Mouse (Mus musculus) frontal cortex, adult (tissue): ENCODE measurements around the gene Mrpl45.
"Not testable (repeated sequence)": the region's sequence is repeated elsewhere in the genome, so short reads cannot be mapped to it uniquely, and the experiment has no call there.

ENCODE experiments used
- ATAC-seq: cut with Nextera tagmentation; 2 replicates; pipeline ENCODE4 v1.9.2; 2017; ENCODE audit warnings: mild to moderate bottlenecking, moderate library complexity, mixed read lengths; ENCODE audit not compliant: low TSS enrichment

Mrpl45 gene

DNA sequence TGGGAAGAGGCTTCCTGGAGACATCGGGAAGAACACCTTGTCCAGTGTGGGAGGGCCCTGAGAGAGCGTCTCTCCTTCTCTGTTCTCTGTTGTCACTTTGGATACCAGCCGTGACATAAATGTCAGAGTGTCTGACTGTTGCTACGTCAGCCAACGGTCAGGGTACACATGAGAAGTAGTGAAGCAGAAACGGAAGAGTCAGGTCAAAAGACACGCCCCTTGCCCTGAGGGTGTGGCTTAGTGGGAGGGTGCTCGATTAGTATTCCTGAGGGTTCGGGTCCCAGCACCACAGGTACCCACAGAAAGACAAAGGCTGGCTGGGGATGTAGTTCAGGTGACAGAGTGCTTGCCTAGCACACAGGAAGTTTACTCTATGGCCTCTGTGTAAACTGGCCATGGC is 17.5 kb downstream of the Mrpl45 start:
- no peak for ATAC-seq

DNA sequence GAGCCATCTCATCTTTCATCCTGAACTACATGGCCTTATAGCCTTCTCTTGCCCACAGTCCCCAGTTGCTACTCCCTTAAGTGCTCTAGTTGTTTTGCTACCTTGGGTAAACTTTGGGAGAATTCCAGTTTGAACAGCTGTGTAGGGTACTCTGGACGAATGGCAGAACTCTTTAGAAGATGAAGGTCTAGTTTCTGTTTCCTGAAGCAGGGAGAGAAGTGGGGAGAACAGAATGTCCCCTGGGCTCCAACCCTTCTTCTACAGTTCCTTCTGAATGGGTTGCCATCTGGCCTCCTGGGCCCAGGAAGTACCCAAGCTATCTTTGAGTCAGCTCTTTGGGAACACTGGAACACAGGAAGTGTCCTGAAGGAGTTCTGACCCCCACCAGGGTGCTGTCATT is 18.4 kb downstream of the Mrpl45 start:
- ATAC-seq: no peak

DNA sequence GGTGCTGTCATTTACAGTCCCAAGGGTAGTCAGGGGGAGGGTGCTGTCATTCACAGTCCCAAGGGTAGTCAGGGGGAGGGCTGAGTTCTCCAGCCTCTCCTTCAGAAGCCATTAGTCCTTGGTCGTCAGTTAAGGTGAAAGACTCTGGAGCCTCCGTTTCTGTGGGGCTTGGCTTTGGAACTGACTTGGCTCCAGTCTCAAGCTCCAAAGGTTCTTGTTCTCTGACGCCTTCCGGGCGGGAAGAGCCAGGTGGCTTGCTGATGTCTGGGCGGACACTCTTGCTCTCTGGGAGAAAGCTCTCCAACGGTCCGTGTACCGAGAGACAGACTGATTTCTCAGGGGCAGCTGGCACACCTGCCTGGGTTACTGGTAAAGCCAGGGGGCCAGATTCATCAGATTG is 18.9 kb downstream of the Mrpl45 start:
- ATAC-seq: no peak

DNA sequence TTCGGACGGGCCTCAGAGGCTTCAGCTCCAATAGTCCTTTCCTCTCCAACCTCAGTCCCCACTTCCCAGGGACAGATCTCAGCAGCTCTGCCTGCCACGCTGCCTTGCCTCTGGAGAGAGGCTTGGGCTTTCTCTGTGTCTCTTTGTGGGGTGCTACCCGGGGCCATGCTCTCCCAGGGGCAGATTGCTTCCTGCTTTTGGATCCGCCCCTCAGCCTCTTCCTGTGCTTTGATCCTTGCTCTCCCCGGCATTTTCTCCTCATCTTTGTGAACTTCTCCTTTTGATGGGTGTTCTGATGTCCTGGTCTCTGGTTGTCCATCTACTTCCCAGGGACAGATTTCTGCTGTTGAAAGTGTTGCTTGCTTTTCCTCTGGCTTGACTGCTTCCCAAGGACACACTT is 20.7 kb downstream of the Mrpl45 start:
- no peak for ATAC-seq

DNA sequence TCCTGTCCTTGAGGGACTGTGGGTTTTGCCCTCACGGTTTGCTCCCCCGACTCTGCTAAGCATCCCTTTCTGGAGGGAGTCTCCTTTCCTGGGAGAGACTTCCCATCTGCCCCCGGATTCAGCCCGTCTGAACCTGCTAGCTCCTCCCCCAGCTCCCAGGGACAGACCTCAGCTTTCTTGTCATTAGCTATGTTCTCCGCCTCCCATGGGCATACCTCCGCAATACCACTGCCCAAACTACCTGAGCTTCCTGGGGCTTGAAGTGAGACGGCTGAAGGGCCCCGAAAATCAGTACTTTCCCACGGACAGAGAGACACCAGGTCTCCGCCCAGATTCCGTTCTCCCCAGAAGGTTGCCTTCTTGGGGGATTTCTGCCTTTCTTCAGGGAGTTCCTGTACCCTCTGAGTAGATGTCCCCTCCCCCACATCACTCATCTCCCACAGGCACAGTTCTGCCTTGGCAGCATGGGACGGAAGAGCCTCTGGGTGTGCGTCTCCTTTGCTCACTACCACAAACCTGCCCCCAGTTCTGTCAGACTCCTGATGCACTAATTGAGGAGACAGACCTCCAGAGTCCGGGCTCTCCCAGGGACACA is 21.3 kb downstream of the Mrpl45 start:
- ATAC-seq: no peak

DNA sequence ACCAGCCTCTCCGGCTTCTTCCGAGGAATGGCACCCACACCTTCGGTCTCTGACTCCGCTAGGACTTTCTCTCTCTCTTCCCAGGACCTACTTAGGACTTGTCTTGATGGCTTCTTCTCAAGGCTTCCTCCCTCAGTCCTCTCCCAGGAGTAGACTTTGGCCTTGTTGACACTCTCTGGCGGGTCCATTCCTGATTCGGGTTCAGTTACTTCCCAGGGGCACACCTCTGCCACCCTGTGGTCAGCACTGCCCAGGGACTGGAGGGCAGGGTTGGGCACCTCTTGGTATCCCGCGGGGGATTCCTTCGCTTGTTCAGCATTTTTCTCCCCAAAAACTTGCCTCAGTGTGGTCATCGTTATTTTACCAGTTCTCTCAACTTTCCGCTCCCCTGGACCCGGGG is 21.8 kb downstream of the Mrpl45 start:
- no peak for ATAC-seq

DNA sequence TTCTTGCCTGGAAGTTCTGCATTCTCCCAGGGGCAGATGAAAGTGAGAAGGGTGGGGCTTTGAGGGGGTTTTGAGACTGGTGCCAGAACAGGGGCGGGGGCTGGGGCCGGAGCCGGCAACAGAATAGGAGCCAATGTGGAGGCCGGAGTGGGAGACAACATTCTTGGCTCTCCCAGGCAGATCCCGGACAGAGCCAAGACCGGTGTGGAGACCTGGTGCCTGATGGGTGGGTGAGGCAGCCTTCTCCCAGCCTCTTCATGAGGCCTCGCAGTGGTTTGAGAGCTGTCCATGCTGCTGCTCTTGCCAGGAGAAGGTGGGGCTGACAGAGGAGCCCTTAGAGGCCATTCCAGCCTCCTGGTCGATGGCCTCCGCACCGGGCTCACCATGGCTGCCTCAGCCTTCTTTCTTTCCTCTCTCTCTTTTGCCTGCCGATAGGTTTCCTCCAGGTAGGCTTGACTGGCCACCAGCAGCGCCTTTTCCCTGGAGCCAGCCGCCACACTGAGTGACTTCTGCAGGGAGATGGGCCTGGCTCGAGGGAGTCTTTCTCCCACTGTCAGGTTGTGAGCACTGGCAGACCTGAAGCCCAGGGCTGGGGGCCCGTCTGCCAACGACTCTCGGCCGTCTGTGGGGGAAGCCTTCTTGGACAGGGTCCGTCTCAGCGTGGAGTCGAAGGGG is 22.9 kb downstream of the Mrpl45 start:
- ATAC-seq: no peak

DNA sequence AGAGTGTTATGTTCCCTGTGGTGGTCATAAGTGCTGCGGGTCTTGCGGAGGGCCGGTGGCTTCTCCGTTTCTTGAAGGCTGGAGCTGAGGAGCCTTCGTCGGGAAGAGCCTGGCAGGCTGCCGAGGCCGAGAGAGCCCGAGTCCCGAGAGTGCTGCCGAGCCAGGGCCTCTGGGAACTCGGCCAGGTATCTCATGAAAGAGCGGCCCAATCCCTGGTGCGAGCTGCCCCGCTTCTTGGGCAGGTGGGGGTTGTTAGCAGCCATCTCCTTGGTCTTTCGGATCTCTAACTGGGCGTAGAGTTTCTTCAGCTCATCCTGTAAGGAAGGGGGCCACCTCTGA is 23.4 kb downstream of the Mrpl45 start:
- ATAC-seq: no peak

DNA sequence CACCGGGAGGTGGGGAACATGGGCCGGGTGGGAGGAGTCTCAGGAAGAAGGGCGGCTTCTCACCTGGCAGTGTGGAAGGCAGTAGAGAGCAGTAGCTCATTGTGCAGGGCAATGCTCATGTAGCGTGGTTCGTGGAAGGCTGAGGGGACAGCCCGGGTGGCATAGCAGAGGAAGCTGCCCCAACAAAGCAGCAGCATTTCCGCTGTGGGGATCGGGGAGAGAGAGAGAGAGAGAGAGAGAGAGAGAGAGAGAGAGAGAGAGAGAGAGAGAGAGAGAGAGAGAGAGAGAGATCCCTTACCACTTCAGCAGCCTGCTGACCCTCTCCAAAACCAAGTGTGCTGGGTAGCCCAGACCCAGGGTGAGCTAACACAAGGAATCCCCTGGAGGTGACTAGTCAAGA is 27.7 kb downstream of the Mrpl45 start:
- no peak for ATAC-seq

DNA sequence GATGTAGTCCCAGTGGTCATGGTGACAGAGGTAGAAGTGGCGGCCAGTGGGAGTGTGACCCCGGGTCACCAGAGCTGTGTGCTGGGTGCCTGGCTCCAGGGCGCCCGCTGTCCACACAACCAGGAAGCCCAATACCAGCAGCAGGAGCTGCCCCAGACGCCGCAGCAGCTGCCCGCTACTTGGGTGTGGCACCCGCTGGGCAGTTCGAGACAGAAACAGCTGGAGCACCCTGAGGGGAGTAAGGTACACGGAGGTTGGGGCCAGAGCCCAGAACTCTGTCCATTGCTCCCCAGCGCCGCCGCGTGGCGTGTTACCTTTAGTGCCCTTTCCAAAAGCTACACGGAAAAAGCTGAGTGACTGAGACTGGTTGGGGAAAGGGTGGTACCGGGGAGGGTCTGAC is 28.1 kb downstream of the Mrpl45 start:
- ATAC-seq: no peak

DNA sequence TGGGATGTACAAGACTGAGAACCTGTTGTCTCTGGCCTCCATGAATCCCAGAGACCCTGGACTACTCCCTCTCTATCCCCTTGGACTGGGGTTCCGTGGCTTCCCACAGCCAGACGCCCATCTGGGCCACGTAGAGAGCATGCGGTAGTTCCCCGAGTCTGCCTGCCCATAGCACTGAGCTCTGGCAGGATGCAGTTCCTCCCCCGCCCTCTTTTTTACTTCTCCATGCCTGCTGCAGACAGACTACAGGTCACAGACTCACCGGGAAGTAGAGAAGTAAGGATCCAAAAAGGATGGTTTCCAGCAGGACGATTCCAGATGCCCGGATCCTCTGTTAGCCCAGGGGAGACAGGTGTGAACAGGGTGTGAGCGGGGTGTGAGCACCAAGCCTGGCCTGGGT is 29.9 kb downstream of the Mrpl45 start:
- ATAC-seq: no peak

DNA sequence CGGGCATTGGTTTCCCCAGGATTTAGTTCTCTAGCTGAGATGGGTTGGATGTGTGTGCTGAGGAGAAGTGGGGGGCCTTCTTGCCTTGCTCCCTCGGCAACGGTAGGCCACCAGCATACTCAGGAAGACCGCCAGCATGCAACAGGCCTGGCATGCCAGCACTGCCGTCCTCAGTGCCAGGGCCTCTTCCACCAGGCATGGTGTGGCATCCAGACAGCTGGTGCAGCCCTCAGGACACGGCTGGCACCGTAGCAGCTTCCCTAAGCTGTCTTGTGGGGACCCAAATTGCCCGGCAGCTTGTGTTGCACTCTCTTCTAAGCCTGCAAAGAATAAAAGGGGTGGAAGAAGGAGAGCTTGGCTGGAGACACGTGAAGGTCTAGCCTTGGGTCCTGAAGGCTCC is 30.9 kb downstream of the Mrpl45 start:
- ATAC-seq: no peak

DNA sequence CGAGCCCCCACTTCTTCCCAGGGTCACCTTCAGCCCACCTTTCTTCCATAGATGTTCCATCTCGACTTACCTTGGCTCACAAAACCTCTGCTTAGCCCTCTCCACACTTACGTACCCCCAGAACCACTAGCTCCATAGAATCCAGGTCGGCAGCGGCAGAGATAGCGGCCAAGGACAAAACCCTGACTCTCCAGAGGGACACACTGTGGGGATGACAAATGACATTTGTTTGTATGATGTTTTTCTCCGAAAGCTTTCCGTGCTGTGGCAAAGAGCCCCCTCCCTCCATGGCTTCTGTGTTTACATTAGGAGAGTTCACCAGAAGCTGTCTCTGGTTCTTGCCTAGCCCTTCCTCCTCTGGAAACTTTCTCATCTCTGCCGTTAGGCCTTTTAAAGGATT is 31.8 kb downstream of the Mrpl45 start:
- no peak for ATAC-seq

DNA sequence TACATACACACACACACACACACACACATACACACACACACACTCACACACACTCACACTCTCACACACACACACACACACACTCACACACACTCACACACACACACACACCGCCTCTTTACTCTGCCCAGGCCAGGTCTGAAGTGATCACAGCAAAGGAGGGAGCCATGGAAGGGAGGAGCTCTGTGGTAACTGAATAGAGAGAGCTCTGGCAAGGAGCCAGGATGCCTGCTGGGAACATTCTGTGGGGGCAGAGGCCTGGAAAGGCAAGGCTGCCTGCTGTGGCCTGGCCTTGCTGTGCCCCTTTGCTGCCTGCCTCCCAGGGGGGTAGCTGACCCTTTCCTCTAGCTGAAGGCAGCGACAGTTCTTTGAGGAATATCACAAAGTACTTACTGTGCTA is 34.5 kb downstream of the Mrpl45 start:
- ATAC-seq: peak; percentile 55; the same call in 1 of the 2 replicates

DNA sequence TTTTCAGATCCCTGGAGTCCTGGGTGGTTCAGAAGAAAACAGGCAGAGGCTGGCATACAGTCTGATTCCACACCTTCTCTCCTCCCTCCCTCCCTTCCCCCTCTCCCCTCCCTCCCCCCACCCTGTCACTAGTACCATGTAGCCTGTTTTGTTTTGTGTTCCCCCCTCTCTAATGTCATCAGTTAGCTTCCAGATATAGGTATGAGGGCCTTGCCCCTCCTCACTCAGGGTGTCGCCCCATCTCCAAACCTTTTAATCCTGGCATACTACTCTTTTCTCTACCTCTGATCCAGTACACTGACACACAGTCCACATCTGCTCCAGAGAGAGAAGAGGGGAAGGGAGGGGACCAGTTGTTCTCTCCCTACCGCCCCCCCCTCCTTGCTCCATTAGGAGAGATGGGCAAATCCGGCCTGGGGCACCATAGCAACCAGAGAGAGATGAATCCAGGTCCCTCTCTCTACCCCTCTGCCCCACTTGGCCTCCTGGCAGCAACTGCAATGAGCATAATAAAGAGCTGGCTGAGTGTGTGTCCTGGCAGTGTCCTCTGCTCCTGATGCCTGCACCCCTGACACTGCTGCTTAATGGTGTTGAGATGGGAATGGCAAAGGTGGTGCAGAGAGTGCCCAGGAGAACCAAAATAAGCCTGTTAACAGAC is 36.6 kb downstream of the Mrpl45 start, which contains the start of gene Gpr179:
Gene Gpr179, minus strand, starts transcription at position 51 of the 658 bp plus-strand sequence.
- no peak for ATAC-seq

DNA sequence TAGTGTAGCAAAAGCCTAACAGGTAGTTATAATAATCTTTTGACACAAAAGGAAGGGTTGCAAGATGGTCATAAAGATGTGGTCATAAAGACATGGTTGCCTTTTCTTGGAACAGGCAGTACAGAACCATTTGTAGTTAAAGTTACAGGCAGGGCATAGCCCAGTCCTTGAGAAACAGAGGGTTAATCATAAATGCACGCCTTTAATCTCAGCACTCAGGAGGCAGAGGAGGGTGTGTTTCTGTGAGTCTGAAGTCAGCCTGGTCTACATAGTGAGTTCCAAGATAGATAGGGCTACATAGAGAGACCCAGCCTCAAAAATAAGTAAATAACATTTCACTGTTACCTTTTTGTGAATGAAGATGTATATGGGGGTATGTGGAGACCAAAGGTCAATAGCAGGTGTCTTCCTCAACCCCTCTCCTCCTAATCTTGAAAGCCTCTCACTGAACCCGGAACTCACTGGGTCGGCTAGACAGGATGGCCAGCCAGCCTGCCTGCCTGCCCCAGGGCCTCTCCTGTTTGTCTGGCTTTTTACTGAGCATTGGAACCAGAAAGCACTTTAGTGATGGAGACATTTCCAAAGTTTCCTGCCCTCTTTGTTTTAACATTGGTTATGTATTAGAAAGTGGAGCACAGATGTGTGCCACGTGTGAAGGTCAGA is 37.5 kb downstream of the Mrpl45 start:
- ATAC-seq: no peak

DNA sequence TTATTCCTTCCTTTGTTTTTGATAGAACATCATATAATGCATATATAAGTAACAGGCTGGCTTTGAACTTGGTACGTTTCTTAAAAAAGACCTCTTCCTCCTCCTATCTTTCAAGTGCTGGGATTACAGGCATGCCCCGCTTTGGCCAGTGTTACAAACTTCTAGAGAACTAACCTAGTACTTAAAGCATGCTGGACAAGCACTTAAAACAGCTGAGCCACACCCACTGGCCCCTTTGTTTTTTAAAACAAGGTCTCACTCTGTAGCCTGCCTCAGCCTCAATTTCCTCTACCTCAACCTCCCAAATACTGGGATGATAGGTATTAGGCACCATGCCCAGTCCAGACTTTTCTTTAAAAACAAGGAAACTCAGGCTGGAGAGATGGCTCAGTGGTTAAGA is 39.1 kb downstream of the Mrpl45 start:
- no peak for ATAC-seq

DNA sequence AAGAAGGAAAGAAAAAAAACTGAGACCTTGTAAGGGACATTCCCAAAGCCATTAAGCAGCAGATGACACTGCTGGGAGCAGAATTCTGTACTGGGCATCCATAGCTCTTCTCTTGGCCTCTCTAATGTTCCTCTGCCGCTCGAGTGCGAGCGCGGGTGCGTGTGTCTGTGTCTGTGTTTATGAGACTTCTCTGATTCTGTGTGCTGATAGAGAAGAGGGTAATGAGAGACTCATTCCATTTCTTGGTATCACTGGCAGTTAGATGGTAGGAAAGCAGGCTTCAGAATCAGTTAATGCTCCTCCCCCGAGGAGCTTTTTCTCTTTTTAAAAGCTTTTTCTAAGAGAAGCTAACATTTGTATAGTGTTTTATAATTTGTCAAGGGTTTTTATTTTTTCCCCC is 39.7 kb downstream of the Mrpl45 start:
- ATAC-seq: no peak

DNA sequence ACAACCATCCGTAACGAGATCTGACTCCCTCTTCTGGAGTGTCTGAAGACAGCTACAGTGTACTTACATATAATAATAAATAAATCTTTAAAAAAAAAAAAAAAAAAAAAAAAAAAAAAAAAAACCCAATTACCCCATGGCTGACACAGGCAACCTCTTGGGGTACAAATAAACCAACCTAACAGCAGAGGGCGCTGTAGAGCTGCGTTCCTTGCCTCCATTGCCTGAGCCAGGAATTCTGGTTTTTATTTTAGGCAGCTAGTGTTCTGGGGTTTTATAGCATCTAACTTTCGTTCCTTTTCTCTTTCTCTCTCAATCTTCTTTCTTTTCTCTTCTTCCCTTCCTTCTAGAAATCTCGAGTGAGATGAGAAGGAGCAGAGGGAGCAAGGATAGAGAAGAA is 42.1 kb downstream of the Mrpl45 start:
- ATAC-seq: not testable (repeated sequence)

DNA sequence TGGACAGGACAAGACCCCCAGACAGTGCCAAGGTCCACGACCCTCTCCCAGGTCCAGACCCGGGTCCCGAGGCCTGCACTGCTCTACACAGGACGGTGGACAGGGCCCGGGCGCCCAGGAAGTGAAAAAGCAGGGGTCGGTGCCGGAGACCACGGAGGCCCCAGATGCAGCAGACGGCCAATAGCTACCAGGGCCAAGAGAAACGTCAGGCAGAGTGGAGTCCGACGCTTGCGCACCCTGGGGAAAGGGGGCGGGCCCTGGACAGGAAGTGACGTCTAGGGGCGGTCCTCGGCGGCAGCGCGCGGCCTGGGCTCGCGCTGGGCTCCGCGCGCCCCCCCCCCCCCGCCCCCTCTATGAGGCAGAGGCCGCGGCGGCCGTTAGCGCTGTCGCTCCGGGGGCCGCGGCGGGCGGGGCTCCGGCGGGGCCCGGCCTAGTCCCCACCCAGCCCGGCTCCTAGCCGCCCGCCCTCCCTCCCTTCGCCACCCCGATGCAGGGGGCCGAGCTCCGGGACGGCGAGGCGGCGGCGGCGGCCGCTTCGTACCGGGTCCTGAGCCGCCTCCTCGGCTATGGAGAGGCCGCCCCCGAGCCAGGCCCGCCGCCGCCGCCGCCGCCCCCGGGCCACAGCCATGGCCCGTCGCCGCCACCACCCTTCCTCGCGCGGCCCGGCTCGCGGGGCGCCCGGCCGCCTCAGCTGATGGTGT is 46.6 kb downstream of the Mrpl45 start, which contains the start of gene Socs7:
Gene Socs7, plus strand, starts transcription at position 604 of the 701 bp plus-strand sequence.
- ATAC-seq: peak; percentile 93

DNA sequence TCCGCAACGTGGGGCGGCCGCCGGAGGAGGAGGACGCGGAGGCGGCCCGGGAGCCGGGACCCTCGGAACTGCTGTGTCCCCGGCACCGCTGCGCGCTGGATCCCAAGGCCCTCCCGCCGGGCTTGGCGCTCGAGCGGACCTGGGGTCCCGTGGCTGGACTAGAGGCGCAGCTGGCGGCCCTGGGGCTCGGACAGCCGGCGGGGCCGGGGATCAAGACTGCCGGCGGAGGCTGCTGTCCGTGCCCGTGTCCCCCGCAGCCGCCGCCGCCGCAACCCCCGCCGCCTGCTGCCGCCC is 47.1 kb downstream of the Mrpl45 start:
- no peak for ATAC-seq

DNA sequence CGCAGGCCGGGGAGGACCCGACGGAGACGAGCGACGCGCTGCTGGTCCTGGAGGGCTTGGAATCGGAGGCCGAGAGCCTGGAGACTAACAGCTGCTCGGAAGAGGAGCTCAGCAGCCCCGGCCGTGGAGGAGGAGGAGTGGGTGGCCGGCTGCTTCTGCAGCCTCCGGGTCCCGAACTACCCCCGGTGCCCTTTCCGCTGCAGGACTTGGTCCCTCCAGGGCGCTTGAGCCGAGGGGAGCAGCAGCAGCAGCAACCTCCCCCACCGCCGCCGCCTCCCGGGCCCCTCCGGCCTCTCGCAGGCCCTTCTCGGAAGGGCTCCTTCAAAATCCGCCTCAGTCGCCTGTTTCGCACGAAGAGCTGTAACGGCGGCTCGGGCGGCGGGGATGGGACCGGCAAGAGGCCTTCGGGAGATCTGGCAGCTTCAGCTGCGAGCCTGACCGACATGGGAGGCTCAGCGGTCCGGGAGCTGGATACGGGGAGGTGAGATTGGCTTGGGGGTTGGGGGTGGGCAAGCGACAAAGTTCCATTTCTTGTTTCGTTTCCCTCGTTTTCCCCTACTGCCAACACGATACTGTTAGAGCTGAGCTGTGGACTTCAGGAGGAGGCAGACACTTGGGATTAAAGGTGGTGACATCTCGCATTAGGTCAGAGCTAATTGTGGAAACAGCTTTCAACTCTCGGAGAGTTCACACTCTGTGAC is 47.6 kb downstream of the Mrpl45 start:
- ATAC-seq: peak; percentile 13; the same call in 1 of the 2 replicates
